In genomic region chr10:128377222-128377939, GRCm38 (mm10) we compare ENCODE assay signal across 8 mouse cellular contexts. TPM values are rescaled to one million over a fixed set of nuclear protein-coding genes. Genes with fewer than 3 reads are reported as not detected.
DNase-seq lines count a peak whose midpoint lies in the region; ATAC-seq and TF ChIP-seq lines count a peak whose summit lies in the region.

No protein-coding gene starts in this region.

- no peaks in the 10 kb centered on the region for H3K9me3 ChIP-seq in kidney, embryonic 14.5 days (ENCODE audit: control insufficient read depth, low read length)
- H3K9me3 ChIP-seq in G1E (replicated peaks): no peaks in the 10 kb centered on the region
- no peaks in the 10 kb centered on the region for H3K9me3 ChIP-seq in liver, embryonic 14.5 days (ENCODE audit: control insufficient read depth, low read length)
- H3K9me3 ChIP-seq in neural tube, embryonic 15.5 days (replicated peaks): no peaks in the 10 kb centered on the region

- no peak for TF ChIP-seq EP300 in liver, embryonic 14.5 days (IDR thresholded peaks at IDR 0.05; ENCODE audit: low read depth)

- peaks cover 41% of the 10 kb centered on the region for H3K36me3 ChIP-seq in kidney, embryonic 14.5 days (ENCODE audit: control insufficient read depth, insufficient read depth, low read length)
- peaks cover 43% of the 10 kb centered on the region for H3K36me3 ChIP-seq in G1E (replicated peaks)
- peaks cover 10% of the 10 kb centered on the region; the same call in 1 of the 2 replicates for H3K36me3 ChIP-seq in liver, embryonic 14.5 days (replicated peaks; ENCODE audit: control insufficient read depth, insufficient read depth, low read depth)
- peaks cover 35% of the 10 kb centered on the region for H3K36me3 ChIP-seq in neural tube, embryonic 15.5 days

- WGBS in kidney, embryonic 14.5 days: under 1% methylated on average over 37 of the region's 47 CpGs
- under 1% methylated on average over 41 of the region's 47 CpGs for WGBS in liver, embryonic 14.5 days (ENCODE audit: insufficient replicate concordance)
- under 1% methylated on average over 45 of the region's 47 CpGs for WGBS in neural tube, embryonic 15.5 days

- H3K4me3 ChIP-seq in kidney, embryonic 14.5 days (ENCODE audit: low read length): peak overlapping the region; percentile 98
- H3K4me3 ChIP-seq in G1E (ENCODE audit: low read depth, low read length): peak overlapping the region; percentile 88
- peak overlapping the region; percentile 65 to 89 for H3K4me3 ChIP-seq in liver, embryonic 14.5 days (ENCODE audit: insufficient read depth in 1 of 2, low read depth in 2 of 2, low read length in 2 of 2)
- H3K4me3 ChIP-seq in neural tube, embryonic 15.5 days (replicated peaks): peak overlapping the region; percentile 91

- ATAC-seq in kidney, embryonic 14.5 days (ENCODE audit: low FRiP score, low TSS enrichment): peak; percentile 74
- no peak for ATAC-seq in G1E (ENCODE audit: extremely low read depth, insufficient number of reproducible peaks, low FRiP score, poor library complexity, severe bottlenecking)
- ATAC-seq in liver, embryonic 14.5 days (ENCODE audit: insufficient read depth): peak; percentile 73
- peak; percentile 67 for ATAC-seq in neural tube, embryonic 15.5 days (ENCODE audit: low FRiP score)
- no peak for ATAC-seq in monocyte, adult 5-6 weeks (replicated peaks; ENCODE audit: insufficient number of reproducible peaks, low FRiP score, low TSS enrichment, poor library complexity, severe bottlenecking)

- H3K4me1 ChIP-seq in kidney, embryonic 14.5 days (ENCODE audit: control insufficient read depth, insufficient read depth, low read length): peaks cover 9% of the 10 kb centered on the region
- H3K4me1 ChIP-seq in G1E (ENCODE audit: insufficient read depth, low read depth, low read length): peaks cover 53% of the 10 kb centered on the region
- peaks cover 5 to 25% of the 10 kb centered on the region in 2 experiments; a peak in 3 of 4 replicates for H3K4me1 ChIP-seq in liver, embryonic 14.5 days (replicated peaks; ENCODE audit: control insufficient read depth in 2 of 2, insufficient read depth in 2 of 2, low read length in 1 of 2)
- H3K4me1 ChIP-seq in neural tube, embryonic 15.5 days: peaks cover 30% of the 10 kb centered on the region

- peak overlapping the region; percentile 99 for H3K9ac ChIP-seq in kidney, embryonic 14.5 days (ENCODE audit: low read depth, low read length)
- H3K9ac ChIP-seq in liver, embryonic 14.5 days (replicated peaks): peak overlapping the region; percentile 89
- H3K9ac ChIP-seq in neural tube, embryonic 15.5 days (replicated peaks): peak overlapping the region; percentile 83

- H3K27ac ChIP-seq in kidney, embryonic 14.5 days (ENCODE audit: low read depth, low read length): peak overlapping the region; percentile 95
- H3K27ac ChIP-seq in liver, embryonic 14.5 days: no peak overlapping the region; the same call in 1 of the 2 replicates
- peak overlapping the region; percentile 97 for H3K27ac ChIP-seq in neural tube, embryonic 15.5 days (replicated peaks)

- no peak for DNase-seq in kidney, postnatal 14 days
- peak; percentile 53 for DNase-seq in G1E (ENCODE audit: low spot score)
- peak; percentile 38 for DNase-seq in embryo, embryonic 11.5 days (ENCODE audit: low read depth, low spot score)
- DNase-seq in heart, postnatal 4 days: peak; percentile 61
- DNase-seq in liver, embryonic 14.5 days (ENCODE audit: low read depth in 3 of 3, low spot score in 3 of 3): no peak

- peak overlapping the region; percentile 82 for H3K4me2 ChIP-seq in kidney, embryonic 14.5 days (replicated peaks; ENCODE audit: low read depth, low read length)
- peak overlapping the region; percentile 92 for H3K4me2 ChIP-seq in liver, embryonic 14.5 days (ENCODE audit: low read depth)
- H3K4me2 ChIP-seq in neural tube, embryonic 15.5 days: peak overlapping the region; percentile 80

- no peaks in the 10 kb centered on the region for H3K27me3 ChIP-seq in kidney, embryonic 14.5 days (ENCODE audit: control insufficient read depth, insufficient read depth, low read length)
- no peaks in the 10 kb centered on the region for H3K27me3 ChIP-seq in G1E (ENCODE audit: insufficient read depth, low read length)
- H3K27me3 ChIP-seq in liver, embryonic 14.5 days (ENCODE audit: control insufficient read depth, insufficient read depth, low read length): no peaks in the 10 kb centered on the region
- H3K27me3 ChIP-seq in neural tube, embryonic 15.5 days (replicated peaks): no peaks in the 10 kb centered on the region

- no peak for TF ChIP-seq CTCF in G1E (IDR thresholded peaks at IDR 0.05; ENCODE audit: low read depth, low read length)
- no peak for TF ChIP-seq CTCF in liver, embryonic 14.5 days (IDR thresholded peaks at IDR 0.05; ENCODE audit: low read depth)

RNA-seq across cellular contexts. Expression of gene Ankrd52, which starts 0.5 kb away (rescaled TPM):
- polyA plus RNA-seq in kidney, embryonic 14.5 days (2014; fragmentation: Nextera tagmentation; extraction: Ambion mirVana): 12.7 and 19.3 TPM in 2 replicates
- total RNA-seq in G1E (2014; fragmentation: Nextera tagmentation) (72.9 and 80.4 TPM in 2 replicates), G1E (2017) (5.9 and 6.6 TPM in 2 replicates)
- 68.3 and 75.9 TPM in 2 replicates for polyA plus RNA-seq in G1E (2012)
- total RNA-seq in heart, postnatal 4 days (2021): 10 to 100 TPM; 44.4 to 44.9 TPM
- polyA plus RNA-seq in liver, embryonic 14.5 days (2012; rRNA removed): 7.4 and 7.7 TPM in 2 replicates
- 4.3 and 5.5 TPM in 2 replicates for polyA plus RNA-seq in liver, embryonic 14.5 days (2014; fragmentation: Nextera tagmentation; extraction: Ambion mirVana)
- 11.2 and 13.1 TPM in 2 replicates for polyA plus RNA-seq in neural tube, embryonic 15.5 days (2015; fragmentation: Nextera tagmentation; extraction: Ambion mirVana)
- 6.5 to 18.2 TPM (median 8.3 TPM) in 3 replicates for total RNA-seq in monocyte, adult 5-6 weeks (2017)

RNA-seq across cellular contexts. Expression of gene Coq10a, which starts 8.6 kb away (rescaled TPM):
- 15.5 and 18.6 TPM in 2 replicates for polyA plus RNA-seq in kidney, embryonic 14.5 days (2014; fragmentation: Nextera tagmentation; extraction: Ambion mirVana)
- total RNA-seq in G1E (2014; fragmentation: Nextera tagmentation) (28.8 and 29.8 TPM in 2 replicates), G1E (2017) (24.9 and 27.4 TPM in 2 replicates)
- 7.3 and 8.7 TPM in 2 replicates for polyA plus RNA-seq in G1E (2012)
- total RNA-seq in heart, postnatal 4 days (2021): 10 to 100 TPM; 82.0 to 85.7 TPM
- 6.5 and 7.7 TPM in 2 replicates for polyA plus RNA-seq in liver, embryonic 14.5 days (2012; rRNA removed)
- polyA plus RNA-seq in liver, embryonic 14.5 days (2014; fragmentation: Nextera tagmentation; extraction: Ambion mirVana): 4.7 and 5.0 TPM in 2 replicates
- polyA plus RNA-seq in neural tube, embryonic 15.5 days (2015; fragmentation: Nextera tagmentation; extraction: Ambion mirVana): 34.6 and 40.8 TPM in 2 replicates
- total RNA-seq in monocyte, adult 5-6 weeks (2017): 18.2 to 21.9 TPM (median 19.4 TPM) in 3 replicates

RNA-seq across cellular contexts. Expression of gene Slc39a5, which starts 23.6 kb away (rescaled TPM):
- polyA plus RNA-seq in kidney, embryonic 14.5 days (2014; fragmentation: Nextera tagmentation; extraction: Ambion mirVana): 15.1 and 22.6 TPM in 2 replicates
- total RNA-seq in G1E (2014; fragmentation: Nextera tagmentation) (not detected in 2 replicates), G1E (2017) (not detected in 2 replicates)
- polyA plus RNA-seq in G1E (2012): not detected in 2 replicates
- total RNA-seq in heart, postnatal 4 days (2021): not detected
- 33.0 and 40.8 TPM in 2 replicates for polyA plus RNA-seq in liver, embryonic 14.5 days (2012; rRNA removed)
- polyA plus RNA-seq in liver, embryonic 14.5 days (2014; fragmentation: Nextera tagmentation; extraction: Ambion mirVana): 37.6 and 40.7 TPM in 2 replicates
- polyA plus RNA-seq in neural tube, embryonic 15.5 days (2015; fragmentation: Nextera tagmentation; extraction: Ambion mirVana): 0.68 and 4.4 TPM in 2 replicates
- total RNA-seq in monocyte, adult 5-6 weeks (2017): not detected in 3 replicates

RNA-seq across cellular contexts. Expression of gene Nabp2, which starts 33.9 kb away (rescaled TPM):
- polyA plus RNA-seq in kidney, embryonic 14.5 days (2014; fragmentation: Nextera tagmentation; extraction: Ambion mirVana): 87.8 and 103 TPM in 2 replicates
- total RNA-seq in G1E (2014; fragmentation: Nextera tagmentation) (121 and 148 TPM in 2 replicates), G1E (2017) (34.2 and 37.3 TPM in 2 replicates)
- 152 and 197 TPM in 2 replicates for polyA plus RNA-seq in G1E (2012)
- total RNA-seq in heart, postnatal 4 days (2021): 10 to 100 TPM; 44.1 to 47.1 TPM
- polyA plus RNA-seq in liver, embryonic 14.5 days (2012; rRNA removed): 24.2 and 25.4 TPM in 2 replicates
- polyA plus RNA-seq in liver, embryonic 14.5 days (2014; fragmentation: Nextera tagmentation; extraction: Ambion mirVana): 45.4 and 48.7 TPM in 2 replicates
- polyA plus RNA-seq in neural tube, embryonic 15.5 days (2015; fragmentation: Nextera tagmentation; extraction: Ambion mirVana): 128 and 133 TPM in 2 replicates
- 34.6 to 49.4 TPM (median 44.2 TPM) in 3 replicates for total RNA-seq in monocyte, adult 5-6 weeks (2017)

RNA-seq across cellular contexts. Expression of gene Rnf41, which starts 34.1 kb away (rescaled TPM):
- polyA plus RNA-seq in kidney, embryonic 14.5 days (2014; fragmentation: Nextera tagmentation; extraction: Ambion mirVana): 35.6 and 36.4 TPM in 2 replicates
- total RNA-seq in G1E (2014; fragmentation: Nextera tagmentation) (21.7 and 26.8 TPM in 2 replicates), G1E (2017) (16.6 and 17.8 TPM in 2 replicates)
- 11.7 and 14.6 TPM in 2 replicates for polyA plus RNA-seq in G1E (2012)
- 10 to 100 TPM; 25.0 to 27.0 TPM for total RNA-seq in heart, postnatal 4 days (2021)
- 5.0 and 5.9 TPM in 2 replicates for polyA plus RNA-seq in liver, embryonic 14.5 days (2012; rRNA removed)
- polyA plus RNA-seq in liver, embryonic 14.5 days (2014; fragmentation: Nextera tagmentation; extraction: Ambion mirVana): 4.8 and 6.2 TPM in 2 replicates
- 78.3 and 80.5 TPM in 2 replicates for polyA plus RNA-seq in neural tube, embryonic 15.5 days (2015; fragmentation: Nextera tagmentation; extraction: Ambion mirVana)
- total RNA-seq in monocyte, adult 5-6 weeks (2017): 16.2 to 36.8 TPM (median 28.3 TPM) in 3 replicates

Comparison
In these comparisons a context has a peak if more than half of its experiments do, and no peak if none do; other contexts are left out.
1. ATAC-seq: peak in kidney, embryonic 14.5 days (single experiment), liver, embryonic 14.5 days (single experiment) and neural tube, embryonic 15.5 days (single experiment); none in G1E (single experiment) and monocyte, adult 5-6 weeks (single experiment).
2. DNase-seq: peak in G1E (single experiment), embryo, embryonic 11.5 days (single experiment) and heart, postnatal 4 days (single experiment); none in kidney, postnatal 14 days (single experiment) and liver, embryonic 14.5 days (0 of 3).
3. Peak in every context shown above with its lines, with median percentiles within 50 percentile points of each other: H3K4me2 ChIP-seq, H3K4me3 ChIP-seq and H3K9ac ChIP-seq.